Mouse (Mus musculus) E14TG2a.4 (cell line): ENCODE results near the gene Il18.

Source experiments
- CTCF ChIP-seq: conservative IDR thresholded peaks from 2 replicates; pipeline ENCODE4 v1.5.1; 2014; ENCODE audit warnings: low read length
- NANOG ChIP-seq: IDR thresholded peaks from 2 replicates; pipeline ENCODE4 v1.6.1; 2014; ENCODE audit warnings: borderline replicate concordance, low read length, mixed read lengths

GRCm38 (mm10) chr9:50602055-50602845 lies 47.6 kb downstream of the Il18 start:
- TF ChIP-seq CTCF = no peak
- no peak for TF ChIP-seq NANOG
